Mouse (Mus musculus) heart, adult 2 months (tissue): Measurements from ENCODE around the gene Rasgef1b.

Source experiments
- CTCF ChIP-seq: fragments of 200-600 bp; IDR thresholded peaks from 2 replicates; pipeline ENCODE4 v1.8.1; 2022; ENCODE audit warnings: antibody characterized with exemption, mild to moderate bottlenecking, moderate library complexity
- EP300 ChIP-seq: fragments of 200-500 bp; IDR thresholded peaks from 2 replicates; pipeline ENCODE4 v1.6.1; 2011; ENCODE audit warnings: low read depth, low read length, control low read depth; ENCODE audit not compliant: insufficient read depth
- POLR2A ChIP-seq: fragments of 200-500 bp; IDR thresholded peaks from 2 replicates; pipeline ENCODE4 v1.6.1; 2011; ENCODE audit warnings: mild to moderate bottlenecking, low read depth, low read length, control low read depth; ENCODE audit not compliant: insufficient read depth

GRCm38 (mm10) chr5:99386246-99386845 is 342.5 kb downstream of the Rasgef1b start:
- TF ChIP-seq EP300 (no peak), CTCF (no peak), POLR2A (no peak)
